13 mouse cellular contexts compared by ENCODE assay signal in genomic region chr3:146448969-146449368, GRCm38 (mm10).
"Had no signal": no experiment of that assay in that cellular context is flagged by ENCODE, and none has a peak within 500 bp of the region (broad histone marks: within the 10 kb centered on the region; RNA-seq: fewer than 3 reads in every experiment).

No protein-coding gene starts in this region.

- ATAC-seq: intestine, embryonic 16.5 days; liver, embryonic 12.5 days; midbrain, embryonic 15.5 days had no signal

- H3K4me2 ChIP-seq: hindbrain, embryonic 14.5 days; limb, embryonic 15.5 days; liver, embryonic 12.5 days; lung, embryonic 15.5 days; midbrain, embryonic 11.5 days; midbrain, embryonic 15.5 days had no signal

- DNase-seq: layer of hippocampus, adult 9-11 months; layer of hippocampus, postnatal 36 days; lung, postnatal 36 days; right cerebral cortex, adult 18-20 months; thymus, adult 18-20 months; thymus, postnatal 14 days had no signal

- H3K9ac ChIP-seq: hindbrain, embryonic 14.5 days; limb, embryonic 15.5 days; liver, embryonic 12.5 days; lung, embryonic 15.5 days; midbrain, embryonic 15.5 days had no signal

- H3K4me3 ChIP-seq: limb, embryonic 15.5 days; liver, embryonic 12.5 days; lung, embryonic 15.5 days; midbrain, embryonic 15.5 days had no signal

- H3K27ac ChIP-seq: hindbrain, embryonic 14.5 days; limb, embryonic 15.5 days; liver, embryonic 12.5 days; lung, embryonic 15.5 days; midbrain, embryonic 15.5 days had no signal

- H3K27me3 ChIP-seq: limb, embryonic 15.5 days; liver, embryonic 12.5 days; lung, embryonic 15.5 days; midbrain, embryonic 15.5 days had no signal

- H3K9me3 ChIP-seq: limb, embryonic 15.5 days; liver, embryonic 12.5 days; lung, embryonic 15.5 days; midbrain, embryonic 15.5 days had no signal

- H3K36me3 ChIP-seq: limb, embryonic 15.5 days; midbrain, embryonic 15.5 days had no signal
